Mouse (Mus musculus) kidney, adult 2 months (tissue): ENCODE results near the gene Mpl. TPM values are rescaled to one million over a fixed set of nuclear protein-coding genes. Genes with fewer than 3 reads are reported as not detected.

Source experiments
- DNase-seq: peaks from one replicate; pipeline ENCODE4 v3.0.0; 2021
- H3K27ac ChIP-seq: fragments of 200-500 bp; 2 replicates; pipeline ENCODE4 v1.5.1; 2012; ENCODE audit warnings: low read depth, low read length, control low read depth, inconsistent platforms; ENCODE audit not compliant: insufficient read depth
- H3K27me3 ChIP-seq: fragments of 200-500 bp; replicated peaks from 2 replicates; pipeline ENCODE4 v1.6.1; 2012; ENCODE audit warnings: mild to moderate bottlenecking, moderate library complexity, low read length, inconsistent platforms; ENCODE audit not compliant: control insufficient read depth, insufficient read depth
- H3K36me3 ChIP-seq: fragments of 200-500 bp; 2 replicates; pipeline ENCODE4 v1.6.1; 2012; ENCODE audit warnings: mild to moderate bottlenecking, moderate library complexity, low read length, inconsistent platforms; ENCODE audit not compliant: control insufficient read depth, insufficient read depth
- H3K4me1 ChIP-seq: fragments of 200-500 bp; 2 replicates; pipeline ENCODE4 v1.6.1; 2011; ENCODE audit warnings: low read length; ENCODE audit not compliant: control insufficient read depth, insufficient read depth
- H3K4me3 ChIP-seq: fragments of 200-500 bp; 2 replicates; pipeline ENCODE4 v1.5.1; 2011; ENCODE audit warnings: mild to moderate bottlenecking, low read depth, low read length, control low read depth; ENCODE audit not compliant: insufficient read depth
- CTCF ChIP-seq: fragments of 200-500 bp; conservative IDR thresholded peaks from 2 replicates; pipeline ENCODE4 v1.5.1; 2011; ENCODE audit warnings: low read depth, mild to moderate bottlenecking, control low read depth, low read length, moderate library complexity, mixed read lengths; ENCODE audit not compliant: insufficient read depth, insufficient read length
- POLR2A ChIP-seq: fragments of 200-500 bp; IDR thresholded peaks from one replicate; pipeline ENCODE4 v1.6.1; 2011; ENCODE audit warnings: low read depth, low read length, control low read depth
- WGBS: fragments of 180-500 bp; shearing (Covaris S2); methylation state at CpG from one replicate; pipeline ENCODE4 v1.1.7; 2018; 5-methylcytosine and 5-hydroxymethylcytosine counted together
- polyA plus RNA-seq: library from polyadenylated mRNA; depleted of rRNA; stranded (reverse); fragments of >200 nt; gene quantifications from 2 replicates; pipeline ENCODE4 v1.2.3, GENCODE M21; 2012; rRNA removed

The Mpl gene
- polyA plus RNA-seq, 1 experiment = 0.03 TPM

- Histone ChIP-seq H3K27ac (no peak overlapping the region), H3K36me3 (peaks cover 3% of the 10 kb centered on the region), H3K27me3 (no peaks in the 10 kb centered on the region), H3K4me1 (peaks cover 2% of the 10 kb centered on the region; the same call in 1 of the 2 replicates), H3K4me3 (no peak overlapping the region)
- 80% methylated on average over 4 of the region's 4 CpGs for WGBS
- TF ChIP-seq POLR2A (no peak), CTCF (no peak)
- DNase-seq = no peak
Observed at GRCm38 (mm10) chr4:118395289-118395688, 62.0 kb downstream of the Mpl start.

GRCm38 (mm10) chr4:118394505-118394904 is 62.8 kb downstream of the Mpl start:
- WGBS = 82% methylated on average over 6 of the region's 6 CpGs
- H3K36me3 ChIP-seq = peaks cover 3% of the 10 kb centered on the region
- no peaks in the 10 kb centered on the region for H3K27me3 ChIP-seq
- DNase-seq = no peak
- H3K4me3 ChIP-seq = no peak overlapping the region
- TF ChIP-seq POLR2A (no peak), CTCF (no peak)
- peaks cover 2% of the 10 kb centered on the region; the same call in 1 of the 2 replicates for H3K4me1 ChIP-seq
- H3K27ac ChIP-seq = no peak overlapping the region

Other genes starting within 250 kb of the Mpl start
- 89.9 and 114 TPM in 2 replicates for gene Ptprf, start 166.1 kb downstream of the Mpl start, polyA plus RNA-seq
- 20.1 and 23.7 TPM in 2 replicates for gene Szt2, start 48.2 kb downstream of the Mpl start, polyA plus RNA-seq
- gene Med8, start 48.2 kb downstream of the Mpl start, polyA plus RNA-seq = 27.6 and 31.0 TPM in 2 replicates
- 303 and 333 TPM in 2 replicates for gene Elovl1, start 29.4 kb downstream of the Mpl start, polyA plus RNA-seq
- gene Cdc20, start 20.2 kb downstream of the Mpl start, polyA plus RNA-seq = 3.1 and 3.6 TPM in 2 replicates
- gene Tie1, start 32.5 kb upstream of the Mpl start, polyA plus RNA-seq = 44.5 and 51.8 TPM in 2 replicates
- gene 2610528J11Rik, start 69.5 kb upstream of the Mpl start, polyA plus RNA-seq = 166 and 182 TPM in 2 replicates
- 30.3 and 44.7 TPM in 2 replicates for gene Tmem125, start 86.5 kb upstream of the Mpl start, polyA plus RNA-seq
- gene Cfap57, start 163.3 kb upstream of the Mpl start, polyA plus RNA-seq = 0.06 and 0.08 TPM in 2 replicates
- gene Ebna1bp2, start 163.3 kb upstream of the Mpl start, polyA plus RNA-seq = 24.0 and 29.4 TPM in 2 replicates
- not detected in 2 replicates for gene Olfr62, start 201.4 kb upstream of the Mpl start, polyA plus RNA-seq
- not detected in 2 replicates for gene Olfr1342, start 235.2 kb upstream of the Mpl start, polyA plus RNA-seq
- gene Olfr1341, start 246.0 kb upstream of the Mpl start, polyA plus RNA-seq = not detected in 2 replicates